Mouse (Mus musculus) lung, embryonic 16.5 days (tissue): Measurements from ENCODE around the gene Lmntd1. TPM values are rescaled to one million over a fixed set of nuclear protein-coding genes. Genes with fewer than 3 reads are reported as not detected.

Experiments
- ATAC-seq: fragments of 200-750 bp; cut with Nextera tagmentation; 2 replicates; pipeline ENCODE4 v1.8.0; 2017; ENCODE audit warnings: low read depth, mild to moderate bottlenecking, moderate library complexity
- H3K27ac ChIP-seq: fragments of 300-500 bp; sonication (generic); 2 replicates; pipeline ENCODE4 v1.5.1; 2014; ENCODE audit warnings: mild to moderate bottlenecking, control low read depth, low read length
- H3K27me3 ChIP-seq: fragments of 300-500 bp; sonication (generic); 2 replicates; pipeline ENCODE4 v1.6.1; 2014; ENCODE audit warnings: low read depth, low read length, mixed read lengths; ENCODE audit not compliant: control insufficient read depth, insufficient read depth
- H3K36me3 ChIP-seq: fragments of 300-500 bp; sonication (generic); 2 replicates; pipeline ENCODE4 v1.6.1; 2014; ENCODE audit warnings: low read length; ENCODE audit not compliant: control insufficient read depth, insufficient read depth
- H3K4me1 ChIP-seq: fragments of 300-500 bp; sonication (generic); replicated peaks from 2 replicates; pipeline ENCODE4 v1.6.1; 2014; ENCODE audit warnings: low read length, mixed read lengths; ENCODE audit not compliant: control insufficient read depth, insufficient read depth
- H3K4me2 ChIP-seq: fragments of 300-500 bp; sonication (generic); 2 replicates; pipeline ENCODE4 v1.6.1; 2014; ENCODE audit warnings: low read depth, low read length, control low read depth
- H3K4me3 ChIP-seq: fragments of 300-500 bp; sonication (generic); 2 replicates; pipeline ENCODE4 v1.5.1; 2014; ENCODE audit warnings: mild to moderate bottlenecking, low read length, control low read depth
- H3K9ac ChIP-seq: fragments of 300-500 bp; sonication (generic); 2 replicates; pipeline ENCODE4 v1.6.1; 2014; ENCODE audit warnings: low read length, control low read depth
- H3K9me3 ChIP-seq: fragments of 300-500 bp; sonication (generic); 2 replicates; pipeline ENCODE4 v1.6.1; 2016; ENCODE audit warnings: low read length; ENCODE audit not compliant: control insufficient read depth
- WGBS: fragments of 180-500 bp; shearing (Covaris S2); extraction: QIAGEN DNeasy Blood & Tissue Kit; methylation state at CpG from one replicate; pipeline ENCODE4 v1.1.7; 2014; 5-methylcytosine and 5-hydroxymethylcytosine counted together
- polyA plus RNA-seq: library from polyadenylated mRNA; unstranded; fragments of >200 nt; fragmentation: Nextera tagmentation; extraction: Ambion mirVana; gene quantifications from 2 replicates; pipeline ENCODE4 v1.2.1, GENCODE M21; 2015

Lmntd1 gene
- polyA plus RNA-seq, 1 experiment from 2014 or later = 1.3 TPM

DNA sequence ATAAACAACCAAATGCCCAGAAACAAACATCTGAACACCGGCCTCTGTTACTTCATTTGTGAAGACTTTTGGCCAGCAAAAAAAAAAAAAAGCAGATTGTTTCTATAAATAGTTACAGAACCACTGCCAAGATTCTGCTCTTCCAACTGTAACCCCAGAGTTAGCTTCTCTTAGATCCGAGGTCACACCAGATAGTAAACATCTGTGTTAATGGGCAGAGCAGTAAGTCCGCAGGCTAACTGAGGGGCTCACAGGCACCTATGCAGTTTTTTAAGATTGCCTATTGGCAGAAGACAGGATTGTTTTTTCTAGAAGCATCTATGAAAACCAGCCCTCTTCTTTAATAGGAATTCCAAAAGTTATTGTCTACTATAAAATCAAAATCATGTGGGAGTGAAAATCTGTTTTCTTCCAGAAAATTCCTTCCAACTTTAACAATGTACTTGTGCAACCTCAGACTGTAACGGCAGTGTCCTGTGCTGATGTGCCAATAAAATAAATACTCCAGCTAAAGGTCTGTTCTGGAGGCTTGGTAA, 26.9 kb upstream of the Lmntd1 start:
- H3K4me2 ChIP-seq = no peak overlapping the region
- H3K36me3 ChIP-seq = no peaks in the 10 kb centered on the region
- H3K9me3 ChIP-seq = peaks cover 8% of the 10 kb centered on the region
- peak overlapping the region; percentile 38 for H3K27ac ChIP-seq
- H3K4me3 ChIP-seq = no peak overlapping the region
- H3K27me3 ChIP-seq = no peaks in the 10 kb centered on the region
- H3K9ac ChIP-seq = no peak overlapping the region
- 39% methylated on average over 4 of the region's 4 CpGs for WGBS
- peak; percentile 88 for ATAC-seq
- peaks cover 16% of the 10 kb centered on the region for H3K4me1 ChIP-seq

DNA sequence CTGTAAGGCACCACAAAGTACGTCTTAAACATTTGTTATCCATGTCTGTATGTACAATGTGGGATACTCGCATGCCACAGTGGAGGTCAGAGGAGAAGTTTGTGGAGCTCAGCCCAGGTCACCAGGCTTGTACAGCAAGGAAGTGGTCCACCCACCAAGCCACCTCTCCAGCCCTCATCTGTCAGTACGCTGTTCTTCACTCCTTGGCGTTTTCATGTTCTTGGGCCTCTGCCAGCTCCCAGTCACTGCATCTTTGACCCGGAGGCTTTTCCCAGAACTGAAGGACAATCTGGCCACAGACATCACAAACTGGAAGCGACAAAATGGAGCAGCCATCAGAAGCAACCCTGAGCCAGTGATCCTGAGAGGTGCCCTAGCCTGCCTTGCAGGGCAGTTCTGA, 24.1 kb upstream of the Lmntd1 start:
- Histone ChIP-seq H3K27me3 (no peaks in the 10 kb centered on the region), H3K9me3 (peaks cover 8% of the 10 kb centered on the region), H3K4me3 (no peak overlapping the region), H3K4me1 (peaks cover 16% of the 10 kb centered on the region), H3K9ac (no peak overlapping the region), H3K36me3 (no peaks in the 10 kb centered on the region), H3K4me2 (no peak overlapping the region), H3K27ac (peak overlapping the region; percentile 72)
- peak; percentile 73 for ATAC-seq
- WGBS = 27% methylated on average over 6 of the region's 6 CpGs

DNA sequence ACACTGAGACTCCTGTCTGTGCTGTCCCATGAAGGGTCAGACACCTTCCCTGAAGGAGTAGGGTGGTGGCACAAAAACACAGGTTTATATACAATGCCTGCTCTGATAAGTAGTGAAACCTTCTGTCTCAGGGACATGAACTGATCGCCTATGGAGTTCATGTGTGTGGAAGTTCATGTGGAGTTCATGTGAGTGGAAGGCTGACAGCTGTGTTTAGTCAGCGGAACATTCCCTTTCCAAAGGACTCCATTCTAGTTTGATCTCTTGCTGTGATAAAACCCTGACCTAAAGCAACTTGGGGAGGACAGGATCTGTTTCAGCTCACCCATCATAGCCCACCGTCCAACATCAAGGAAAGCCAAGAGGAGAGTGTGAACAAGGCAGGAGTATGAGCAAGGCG, 22.6 kb upstream of the Lmntd1 start:
- Histone ChIP-seq H3K27ac (no peak overlapping the region), H3K4me3 (no peak overlapping the region), H3K4me1 (peaks cover 14% of the 10 kb centered on the region), H3K36me3 (no peaks in the 10 kb centered on the region), H3K27me3 (no peaks in the 10 kb centered on the region), H3K9ac (no peak overlapping the region), H3K9me3 (peaks cover 8% of the 10 kb centered on the region), H3K4me2 (no peak overlapping the region)
- 51% methylated on average over 4 of the region's 4 CpGs for WGBS
- no peak for ATAC-seq

DNA sequence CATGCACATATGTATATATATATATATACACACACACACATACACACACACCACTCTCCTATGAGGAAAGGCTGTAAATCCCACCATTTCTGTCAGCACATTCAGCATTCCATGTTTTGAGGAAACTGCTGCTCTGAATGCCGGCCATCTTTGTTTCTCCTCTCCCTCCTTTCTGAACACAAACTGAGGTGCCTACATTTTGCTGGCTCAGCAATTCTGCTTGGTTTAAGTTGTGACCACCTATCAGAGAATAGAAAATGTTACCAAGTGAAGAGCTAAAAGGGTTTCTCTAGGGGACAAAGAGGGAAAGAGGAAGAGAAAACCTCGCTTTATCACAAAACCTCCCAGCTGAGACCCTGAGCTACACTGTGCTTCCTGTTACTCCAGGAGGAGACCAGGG, 20.3 kb upstream of the Lmntd1 start:
- no peak for ATAC-seq
- no peak overlapping the region for H3K27ac ChIP-seq
- 74% methylated on average over 2 of the region's 2 CpGs for WGBS
- no peaks in the 10 kb centered on the region for H3K27me3 ChIP-seq
- no peaks in the 10 kb centered on the region for H3K36me3 ChIP-seq
- no peaks in the 10 kb centered on the region for H3K9me3 ChIP-seq
- no peak overlapping the region for H3K4me2 ChIP-seq
- H3K4me1 ChIP-seq = peaks cover 13% of the 10 kb centered on the region
- H3K9ac ChIP-seq = no peak overlapping the region
- no peak overlapping the region for H3K4me3 ChIP-seq

DNA sequence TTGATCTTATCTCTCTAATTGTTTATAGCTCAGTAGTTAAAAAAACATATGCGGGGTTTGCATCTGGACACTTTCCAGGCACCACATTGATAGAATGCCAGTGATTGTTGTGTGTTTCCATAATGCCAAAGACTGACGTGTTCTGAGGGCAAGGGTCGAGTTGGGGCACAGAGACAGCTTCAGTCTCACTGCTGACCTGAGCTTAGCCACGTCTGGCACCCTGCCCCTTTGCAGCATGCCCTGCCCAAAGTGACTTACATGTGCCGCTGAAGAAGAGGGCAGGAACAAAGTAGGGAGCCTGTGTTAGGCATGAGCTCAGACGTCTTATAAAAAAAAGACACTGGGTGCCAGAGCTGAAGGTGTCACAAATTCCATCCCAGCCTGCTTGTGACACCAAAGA, 16.1 kb upstream of the Lmntd1 start:
- 0 out of 2 replicates have a peak, but pooled peaks have one; percentile 10 for ATAC-seq
- Histone ChIP-seq H3K9me3 (no peaks in the 10 kb centered on the region), H3K4me3 (no peak overlapping the region), H3K4me1 (peaks cover 3% of the 10 kb centered on the region), H3K36me3 (no peaks in the 10 kb centered on the region), H3K4me2 (no peak overlapping the region), H3K27ac (no peak overlapping the region), H3K9ac (no peak overlapping the region), H3K27me3 (no peaks in the 10 kb centered on the region)
- WGBS = 25% methylated on average over 6 of the region's 6 CpGs

DNA sequence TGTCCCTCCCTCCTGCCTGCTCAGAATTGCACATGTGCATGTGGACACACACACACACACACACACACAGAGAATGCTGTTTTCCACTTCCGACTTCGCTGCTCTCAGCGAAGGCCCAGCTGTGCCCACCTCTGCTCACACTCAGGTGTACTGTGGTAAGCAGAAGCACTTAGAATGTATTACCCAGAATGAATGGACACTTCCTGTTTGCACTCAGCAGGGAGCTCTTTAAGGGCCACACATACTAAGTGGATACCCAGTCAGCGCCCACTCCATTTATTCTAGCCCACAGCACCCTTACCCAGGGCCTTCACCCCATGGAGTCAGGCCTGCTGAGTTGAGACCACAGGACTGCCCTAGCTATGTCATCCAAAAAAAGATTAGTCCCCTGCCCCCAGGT, 9.0 kb upstream of the Lmntd1 start:
- Histone ChIP-seq H3K4me1 (no peaks in the 10 kb centered on the region), H3K36me3 (no peaks in the 10 kb centered on the region), H3K4me2 (no peak overlapping the region), H3K27ac (no peak overlapping the region), H3K27me3 (no peaks in the 10 kb centered on the region), H3K9me3 (no peaks in the 10 kb centered on the region), H3K9ac (no peak overlapping the region), H3K4me3 (no peak overlapping the region)
- no peak for ATAC-seq
- 90% methylated on average over 4 of the region's 4 CpGs for WGBS

DNA sequence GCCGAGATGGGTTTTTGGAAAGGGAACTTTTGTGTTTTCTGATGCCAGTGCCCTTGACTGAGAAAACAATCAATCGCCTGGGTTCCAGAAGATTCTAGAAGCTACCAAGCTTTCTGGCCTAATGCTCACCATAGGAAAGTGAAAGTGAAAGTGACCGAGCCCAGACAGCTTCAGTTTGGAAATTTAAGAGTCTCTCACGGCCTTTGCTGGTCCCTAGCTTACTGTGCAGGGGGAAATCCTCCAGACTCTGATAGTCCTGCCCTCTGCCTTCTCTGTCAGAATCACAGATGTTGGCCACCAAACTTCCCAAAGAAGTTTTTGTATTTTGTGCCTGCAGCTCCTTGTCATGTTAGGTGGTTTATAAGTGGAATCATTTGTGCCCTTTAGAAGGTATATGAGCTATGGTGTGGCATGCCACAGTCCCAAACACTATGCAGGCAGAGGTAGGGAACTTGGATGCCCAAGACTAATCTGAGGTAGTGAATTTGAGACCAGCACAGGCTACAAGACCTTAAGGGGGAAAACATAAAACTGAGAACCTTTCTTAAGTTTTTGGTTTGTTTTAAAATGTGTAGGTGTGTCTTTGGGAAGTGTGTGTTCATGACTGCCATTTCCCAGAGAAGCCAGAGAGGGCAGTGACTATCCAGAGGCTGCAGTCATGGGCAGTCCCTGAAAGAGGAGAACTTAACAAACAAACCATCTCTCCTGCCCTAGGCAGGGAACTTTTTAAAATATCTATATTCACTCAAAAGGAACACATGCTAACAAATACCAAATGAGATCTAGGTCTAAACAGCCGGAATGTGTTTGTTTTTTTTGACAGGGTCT, 2.5 kb upstream of the Lmntd1 start:
- WGBS = 78% methylated on average over 5 of the region's 5 CpGs
- no peak overlapping the region for H3K9ac ChIP-seq
- no peaks in the 10 kb centered on the region; the same call in 1 of the 2 replicates for H3K4me1 ChIP-seq
- no peak for ATAC-seq
- H3K4me3 ChIP-seq = no peak overlapping the region
- H3K27ac ChIP-seq = no peak overlapping the region
- H3K9me3 ChIP-seq = no peaks in the 10 kb centered on the region
- H3K4me2 ChIP-seq = no peak overlapping the region
- H3K27me3 ChIP-seq = no peaks in the 10 kb centered on the region
- H3K36me3 ChIP-seq = no peaks in the 10 kb centered on the region

DNA sequence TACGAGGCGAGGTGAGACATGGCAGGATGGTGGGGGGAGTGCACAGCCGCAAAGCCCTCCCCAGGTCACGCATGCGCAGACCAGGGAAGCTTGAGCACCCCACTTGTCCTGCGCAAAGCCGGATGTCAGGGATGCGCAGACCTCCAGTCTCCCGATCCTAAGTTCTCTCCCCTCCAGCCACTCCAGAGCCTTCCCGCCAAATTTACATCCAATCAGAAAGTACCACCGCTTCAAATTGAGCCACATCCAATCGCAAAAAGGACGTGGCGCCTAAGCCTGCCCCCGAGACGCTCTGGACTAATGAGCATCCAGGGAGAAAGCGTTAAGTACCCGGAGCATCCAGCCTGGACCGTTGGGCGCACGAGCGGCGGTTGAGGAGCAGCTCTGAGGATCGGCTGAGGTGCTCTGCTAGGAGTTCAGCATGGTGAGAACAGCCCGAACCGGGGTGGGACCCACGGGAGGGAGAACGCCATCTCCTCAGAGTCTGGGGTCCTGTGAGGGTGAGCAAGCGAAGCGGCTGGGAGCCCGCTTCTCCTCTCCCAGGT, 1.6 kb upstream of the Lmntd1 start, which contains the start of gene Tuba3b:
Tuba3b (plus strand) TSS at position 92 of the 545 bp plus-strand sequence.
- 95% methylated on average over 31 of the region's 31 CpGs for WGBS

DNA sequence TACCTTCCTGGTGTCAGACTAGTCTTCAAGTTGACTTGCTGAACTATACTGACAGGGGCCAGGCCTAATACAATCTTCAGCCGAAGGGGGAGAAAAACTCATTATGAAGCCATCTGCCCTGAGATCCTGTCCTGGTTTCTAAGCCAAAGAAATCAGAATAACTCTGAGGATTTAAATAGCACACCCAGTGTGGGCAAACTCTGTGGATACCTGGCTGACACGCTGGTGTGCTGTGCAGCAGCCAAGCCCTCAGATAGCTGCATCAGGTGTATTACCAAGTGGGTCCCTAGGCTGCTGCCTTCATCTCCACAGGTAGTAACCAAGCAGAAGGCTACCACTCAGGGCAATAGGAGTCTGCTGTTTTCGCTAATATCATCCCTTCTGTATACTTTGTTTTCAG, 1.5 kb downstream of the Lmntd1 start:
- Histone ChIP-seq H3K27me3 (no peaks in the 10 kb centered on the region), H3K4me3 (no peak overlapping the region), H3K9ac (no peak overlapping the region), H3K4me1 (no peaks in the 10 kb centered on the region; the same call in 1 of the 2 replicates), H3K4me2 (no peak overlapping the region), H3K27ac (no peak overlapping the region), H3K9me3 (no peaks in the 10 kb centered on the region), H3K36me3 (no peaks in the 10 kb centered on the region)
- WGBS = 78% methylated on average over 3 of the region's 3 CpGs
- no peak for ATAC-seq

More for the DNA sequence above, 1.6 kb upstream of the Lmntd1 start, which contains the start of gene Tuba3b:
- H3K4me3 ChIP-seq = no peak within 1 kb of the TSS
- no peaks in the 10 kb centered on the region for H3K27me3 ChIP-seq
- no peak within 1 kb of the TSS for H3K9ac ChIP-seq
- no peak within 1 kb of the TSS for H3K27ac ChIP-seq
- H3K9me3 ChIP-seq = no peaks in the 10 kb centered on the region
- no peak within 1 kb of the TSS for H3K4me2 ChIP-seq
- ATAC-seq = no peak
- H3K36me3 ChIP-seq = no peaks in the 10 kb centered on the region
- H3K4me1 ChIP-seq = no peaks in the 10 kb centered on the region; the same call in 1 of the 2 replicates
